8 mouse cellular contexts compared by ENCODE assay signal in the genomic region with DNA sequence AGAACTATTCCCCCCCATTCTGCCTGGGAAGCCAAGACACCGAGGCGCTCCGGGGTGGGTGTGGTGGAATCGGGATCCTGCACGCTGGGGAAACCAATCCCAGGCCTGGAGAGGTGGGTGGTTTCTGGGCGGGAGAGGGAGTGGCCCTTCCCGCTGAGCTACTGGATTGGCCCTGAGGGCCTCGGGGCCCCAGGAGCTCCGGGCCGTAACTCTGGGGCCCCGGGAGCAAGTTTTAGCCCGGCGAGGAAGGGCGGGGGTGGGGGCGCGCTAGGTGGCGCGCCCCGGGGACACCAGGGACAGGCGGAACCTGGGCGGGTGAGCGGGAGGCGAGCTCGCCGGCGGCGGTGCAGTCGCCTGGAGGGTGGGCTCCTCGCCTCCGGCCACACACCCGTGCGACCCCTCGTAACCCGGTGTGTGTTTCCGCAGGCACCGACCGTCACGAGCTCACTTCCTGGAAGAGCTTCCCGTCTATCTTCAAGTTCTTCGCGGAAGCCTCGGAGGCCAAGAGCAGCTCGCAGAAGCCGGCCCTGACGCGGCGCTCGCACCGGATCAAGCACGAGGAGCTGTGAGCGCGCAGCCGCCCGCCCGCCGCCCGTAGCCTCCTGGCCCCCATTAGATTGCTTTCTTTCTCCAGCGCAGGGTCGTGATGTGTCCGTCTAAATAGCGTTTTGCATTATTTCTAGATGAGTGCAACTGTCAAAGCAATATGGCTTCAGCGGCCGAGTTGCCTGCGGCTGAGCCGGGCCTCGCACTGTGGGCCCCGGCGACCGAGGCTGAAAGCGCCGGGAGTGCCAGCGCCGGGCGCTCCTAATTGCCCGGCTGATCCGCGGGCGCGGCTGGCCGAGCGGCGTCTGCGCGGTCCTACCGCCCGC. TPM values are rescaled to one million over a fixed set of nuclear protein-coding genes. Genes with fewer than 3 reads are reported as not detected.
DNase-seq lines count a peak whose midpoint lies in the region; ATAC-seq lines count a peak whose summit lies in the region.

No protein-coding gene starts in this region.

- WGBS in hindbrain, embryonic 15.5 days = under 1% methylated on average over 86 of the region's 86 CpGs

- DNase-seq in cerebellum, postnatal 25 days = peak; percentile 82 to 85
- DNase-seq in gastrocnemius, adult 18-20 months (ENCODE audit: low spot score) = peak; percentile 76
- DNase-seq in left cerebral cortex, adult 11 months (ENCODE audit: low spot score) = peak; percentile 52
- peak; percentile 60 for DNase-seq in lung, postnatal 25 days (ENCODE audit: low spot score)
- peak; percentile 86 for DNase-seq in right cerebral cortex, adult 18-20 months

- H3K27me3 ChIP-seq in erythroblast, embryonic 14.5 days (ENCODE audit: control insufficient read depth) = peaks cover 50% of the 10 kb centered on the region
- H3K27me3 ChIP-seq in hindbrain, embryonic 15.5 days = peaks cover 9% of the 10 kb centered on the region; the same call in 1 of the 2 replicates

- peak overlapping the region; percentile 74 for H3K9ac ChIP-seq in hindbrain, embryonic 15.5 days

- H3K4me2 ChIP-seq in hindbrain, embryonic 15.5 days = peak overlapping the region; percentile 91

- H3K36me3 ChIP-seq in erythroblast, embryonic 14.5 days (ENCODE audit: control insufficient read depth) = no peaks in the 10 kb centered on the region
- no peaks in the 10 kb centered on the region for H3K36me3 ChIP-seq in hindbrain, embryonic 15.5 days

- no peak for ATAC-seq in erythroblast, adult 5-6 weeks (replicated peaks; ENCODE audit: low FRiP score, poor library complexity, severe bottlenecking)
- ATAC-seq in hindbrain, embryonic 15.5 days (ENCODE audit: low FRiP score, low read depth) = peak; percentile 90

- H3K27ac ChIP-seq in hindbrain, embryonic 15.5 days (replicated peaks) = peak overlapping the region; percentile 87

- peaks cover 5% of the 10 kb centered on the region for H3K4me1 ChIP-seq in erythroblast, embryonic 14.5 days (ENCODE audit: control insufficient read depth)
- peaks cover 12% of the 10 kb centered on the region; the same call in 1 of the 2 replicates for H3K4me1 ChIP-seq in hindbrain, embryonic 15.5 days (replicated peaks)

- H3K9me3 ChIP-seq in erythroblast, embryonic 14.5 days (ENCODE audit: control insufficient read depth, low read length) = no peaks in the 10 kb centered on the region; the same call in 1 of the 2 replicates
- no peaks in the 10 kb centered on the region for H3K9me3 ChIP-seq in hindbrain, embryonic 15.5 days

- peak overlapping the region; percentile 56 for H3K4me3 ChIP-seq in erythroblast, embryonic 14.5 days (replicated peaks)
- H3K4me3 ChIP-seq in hindbrain, embryonic 15.5 days = peak overlapping the region; percentile 68

RNA-seq across cellular contexts. Expression of a gene that starts 36.2 kb away (rescaled TPM):
- polyA plus RNA-seq in erythroblast, embryonic 14.5 days (2012) = not detected in 2 replicates
- total RNA-seq in erythroblast, adult 5-6 weeks (2015; ENCODE audit: low replicate concordance) = not detected in 2 replicates
- not detected in 2 replicates for total RNA-seq in erythroblast, adult 5-6 weeks (2017; ENCODE audit: low replicate concordance)
- total RNA-seq in gastrocnemius, adult 18-20 months (2021) = under 1 TPM; 0.64 to 0.83 TPM
- 51.8 and 57.4 TPM in 2 replicates for polyA plus RNA-seq in hindbrain, embryonic 15.5 days (2015; fragmentation: Nextera tagmentation; extraction: Ambion mirVana)
